Mouse (Mus musculus) limb, embryonic 11.5 days (tissue): Measurements from ENCODE around the gene Sh3bgrl3. TPM values are rescaled to one million over a fixed set of nuclear protein-coding genes. Genes with fewer than 3 reads are reported as not detected.

ENCODE experiments used
- ATAC-seq: fragments of 200-750 bp; cut with Nextera tagmentation; 2 replicates; pipeline ENCODE4 v1.8.0; 2017; ENCODE audit warnings: low read depth; ENCODE audit not compliant: insufficient number of reproducible peaks, low FRiP score, low TSS enrichment
- DNase-seq: peaks from one replicate; pipeline ENCODE4 v3.0.0-alpha.2; 2015; ENCODE audit warnings: low spot score
- H3K27ac ChIP-seq: fragments of 300-500 bp; sonication (generic); replicated peaks from 2 replicates; pipeline ENCODE4 v1.5.1; 2014; ENCODE audit warnings: low read depth, mild to moderate bottlenecking, low read length
- H3K27me3 ChIP-seq: fragments of 300-500 bp; sonication (generic); 2 replicates; pipeline ENCODE4 v1.6.1; 2014; ENCODE audit warnings: mild to moderate bottlenecking, low read length, mixed read lengths; ENCODE audit not compliant: control insufficient read depth, insufficient read depth
- H3K36me3 ChIP-seq: fragments of 300-500 bp; sonication (generic); 2 replicates; pipeline ENCODE4 v1.6.1; 2014; ENCODE audit warnings: mild to moderate bottlenecking, low read length, moderate library complexity, mixed read lengths; ENCODE audit not compliant: control insufficient read depth, insufficient read depth
- H3K4me1 ChIP-seq: fragments of 300-500 bp; sonication (generic); 2 replicates; pipeline ENCODE4 v1.6.1; 2014; ENCODE audit warnings: low read length, mixed read lengths; ENCODE audit not compliant: control insufficient read depth, insufficient read depth
- H3K4me2 ChIP-seq: fragments of 300-500 bp; sonication (generic); 2 replicates; pipeline ENCODE4 v1.6.1; 2014; ENCODE audit warnings: low read depth, mild to moderate bottlenecking, moderate library complexity; ENCODE audit not compliant: severe bottlenecking
- H3K4me3 ChIP-seq: fragments of 300-500 bp; sonication (generic); 2 replicates; pipeline ENCODE4 v1.5.1; 2014; ENCODE audit warnings: low read depth, low read length
- H3K9ac ChIP-seq: fragments of 300-500 bp; sonication (generic); 2 replicates; pipeline ENCODE4 v1.6.1; 2014; ENCODE audit warnings: mild to moderate bottlenecking, low read length
- H3K9me3 ChIP-seq: fragments of 300-500 bp; sonication (generic); 2 replicates; pipeline ENCODE4 v1.6.1; 2016; ENCODE audit warnings: low read length; ENCODE audit not compliant: control insufficient read depth
- WGBS: fragments of 180-500 bp; shearing (Covaris S2); extraction: QIAGEN DNeasy Blood & Tissue Kit; methylation state at CpG from one replicate; pipeline ENCODE4 v1.1.7; 2014; 5-methylcytosine and 5-hydroxymethylcytosine counted together
- polyA plus RNA-seq: library from polyadenylated mRNA; unstranded; fragments of >200 nt; fragmentation: Nextera tagmentation; extraction: Ambion mirVana; gene quantifications from 2 replicates; pipeline ENCODE4 v1.2.1, GENCODE M21; 2014

The Sh3bgrl3 gene
- polyA plus RNA-seq, 1 experiment from 2014 or later: 345 TPM

DNA sequence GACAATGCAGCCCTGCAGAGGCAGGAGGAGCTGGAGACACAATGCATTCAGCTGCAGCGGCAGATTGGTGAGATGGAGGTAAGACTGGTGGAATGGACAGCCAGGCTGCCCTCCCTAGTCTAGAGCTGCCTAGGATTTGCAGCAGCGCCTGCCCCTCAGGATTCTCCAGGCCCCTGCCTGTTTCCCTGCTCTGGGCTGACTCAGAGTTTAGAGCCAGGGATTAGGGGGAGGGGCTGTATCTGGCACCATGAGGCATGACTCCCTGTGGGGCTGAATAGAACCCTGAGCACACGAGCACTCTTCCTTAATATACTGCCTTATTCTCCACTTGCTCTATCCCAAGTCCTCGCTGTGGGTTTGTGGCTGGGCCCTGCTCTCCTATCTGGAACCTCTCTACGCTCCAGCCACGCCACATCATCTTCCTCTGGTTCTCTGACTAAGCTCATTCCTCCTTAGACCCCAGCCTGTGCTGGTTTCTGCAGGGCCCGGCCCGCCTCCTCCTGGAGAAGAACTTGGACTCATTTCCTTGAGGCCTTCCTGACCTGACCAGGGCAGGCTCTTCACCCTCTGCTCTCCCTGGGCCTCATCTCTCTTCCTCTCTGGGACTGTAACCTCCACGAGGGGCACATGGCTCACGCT, 15.1 kb downstream of the Sh3bgrl3 start:
- Histone ChIP-seq H3K4me1 (peaks cover 10% of the 10 kb centered on the region), H3K36me3 (no peaks in the 10 kb centered on the region), H3K9ac (peak overlapping the region; percentile 27; the same call in 1 of the 2 replicates), H3K9me3 (no peaks in the 10 kb centered on the region), H3K4me3 (no peak overlapping the region), H3K27me3 (no peaks in the 10 kb centered on the region), H3K27ac (no peak overlapping the region), H3K4me2 (no peak overlapping the region)
- 56% methylated on average over 10 of the region's 10 CpGs for WGBS
- DNase-seq: no peak
- no peak for ATAC-seq

DNA sequence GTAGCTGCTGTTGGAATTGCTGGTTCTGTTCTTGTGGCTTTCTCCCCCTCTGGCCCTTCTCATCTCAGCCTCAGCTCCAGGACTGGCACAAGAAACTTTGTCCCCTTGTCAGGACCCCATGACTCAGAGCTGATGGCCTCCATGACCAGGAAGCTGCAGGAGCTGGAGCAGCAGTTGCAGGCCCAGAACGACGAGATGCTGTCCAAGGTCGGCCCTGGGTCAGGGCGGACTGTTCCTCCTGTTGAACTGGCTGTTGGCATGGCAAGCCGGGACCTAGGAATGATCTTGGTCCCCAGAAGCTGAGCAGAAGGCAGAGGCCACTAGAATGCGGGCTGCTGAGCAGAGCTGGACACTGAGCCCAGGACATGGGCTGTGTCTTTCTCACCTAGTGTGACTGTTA, 16.2 kb downstream of the Sh3bgrl3 start:
- Histone ChIP-seq H3K4me2 (no peak overlapping the region), H3K4me3 (no peak overlapping the region), H3K27me3 (no peaks in the 10 kb centered on the region), H3K9me3 (no peaks in the 10 kb centered on the region), H3K4me1 (peaks cover 6% of the 10 kb centered on the region), H3K27ac (no peak overlapping the region), H3K9ac (no peak overlapping the region), H3K36me3 (no peaks in the 10 kb centered on the region)
- 71% methylated on average over 6 of the region's 6 CpGs for WGBS
- DNase-seq: no peak
- ATAC-seq: no peak

DNA sequence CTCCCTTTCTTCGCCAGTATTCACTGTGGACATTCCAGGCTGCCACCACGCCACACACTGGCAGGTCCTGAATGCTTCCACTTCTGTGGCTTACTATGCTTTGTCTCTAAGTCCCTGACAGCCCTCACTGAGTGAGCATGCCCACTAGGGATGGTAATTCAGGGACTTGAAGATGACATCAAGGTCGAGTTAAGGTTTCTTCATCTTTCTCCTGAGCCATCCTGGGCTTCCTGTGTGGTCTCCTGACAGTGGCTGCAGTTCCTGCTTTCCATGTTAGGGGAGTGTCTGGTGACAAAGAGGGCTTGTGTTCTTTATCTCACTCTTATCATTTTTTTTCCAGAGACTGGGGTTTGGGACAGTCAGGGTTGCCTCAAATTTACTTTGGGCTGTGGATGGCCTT, 17.9 kb downstream of the Sh3bgrl3 start:
- Histone ChIP-seq H3K4me3 (no peak overlapping the region), H3K4me1 (peaks cover 6% of the 10 kb centered on the region), H3K9me3 (no peaks in the 10 kb centered on the region), H3K36me3 (no peaks in the 10 kb centered on the region), H3K4me2 (no peak overlapping the region), H3K9ac (no peak overlapping the region), H3K27ac (no peak overlapping the region), H3K27me3 (no peaks in the 10 kb centered on the region)
- ATAC-seq (no peak), DNase-seq (no peak)
- WGBS: 64% methylated on average over 3 of the region's 3 CpGs

DNA sequence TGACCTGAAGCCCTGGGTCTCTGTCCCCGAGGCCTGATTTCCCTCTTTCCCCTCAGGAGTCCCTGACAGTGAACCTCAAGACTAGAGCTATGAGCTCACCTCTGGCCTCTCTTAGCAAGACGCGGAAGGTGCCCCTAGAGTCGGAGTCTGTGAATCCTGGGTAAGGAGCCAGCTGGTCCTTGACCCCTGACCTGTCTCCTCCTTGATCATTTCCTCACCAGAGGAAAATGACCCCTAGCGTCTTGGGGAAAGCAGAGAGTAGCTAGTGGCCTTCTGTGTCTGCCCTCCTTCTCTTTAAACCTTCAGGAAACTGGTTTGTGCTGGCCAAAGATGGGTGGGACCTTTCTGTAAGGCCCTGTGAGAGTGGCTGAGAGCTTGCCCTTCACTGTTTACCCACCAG, 20.4 kb downstream of the Sh3bgrl3 start:
- Histone ChIP-seq H3K4me2 (no peak overlapping the region), H3K27ac (no peak overlapping the region), H3K9ac (no peak overlapping the region), H3K4me1 (peaks cover under 1% of the 10 kb centered on the region; the same call in 1 of the 2 replicates), H3K27me3 (no peaks in the 10 kb centered on the region), H3K9me3 (no peaks in the 10 kb centered on the region), H3K36me3 (no peaks in the 10 kb centered on the region), H3K4me3 (no peak overlapping the region)
- ATAC-seq (no peak), DNase-seq (no peak)
- 16% methylated on average over 5 of the region's 5 CpGs for WGBS

DNA sequence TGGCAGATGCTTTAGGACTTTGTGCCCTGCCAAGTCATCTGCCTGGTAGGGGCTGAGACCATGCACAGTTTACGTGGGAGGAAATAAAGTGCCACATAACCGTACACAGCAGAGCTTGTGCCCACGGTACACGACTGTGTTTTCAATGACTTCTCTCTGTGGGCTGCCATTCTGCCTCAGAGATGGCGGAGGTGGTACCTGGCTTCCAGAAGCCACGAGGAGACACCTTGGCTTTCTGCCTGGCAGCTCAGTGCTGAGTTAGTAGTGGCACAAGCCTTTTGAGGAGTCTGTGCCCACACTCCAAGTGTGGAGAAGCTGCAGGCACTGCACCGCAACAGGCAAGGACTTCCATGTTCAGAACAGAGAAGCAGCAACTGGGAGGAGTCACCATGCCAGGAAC, 20.9 kb downstream of the Sh3bgrl3 start:
- H3K27me3 ChIP-seq: no peaks in the 10 kb centered on the region
- H3K4me1 ChIP-seq: no peaks in the 10 kb centered on the region
- no peaks in the 10 kb centered on the region for H3K9me3 ChIP-seq
- H3K4me3 ChIP-seq: no peak overlapping the region
- H3K4me2 ChIP-seq: no peak overlapping the region
- WGBS: 86% methylated on average over 7 of the region's 7 CpGs
- H3K27ac ChIP-seq: no peak overlapping the region
- DNase-seq: no peak
- H3K36me3 ChIP-seq: no peaks in the 10 kb centered on the region
- ATAC-seq: no peak
- no peak overlapping the region for H3K9ac ChIP-seq

DNA sequence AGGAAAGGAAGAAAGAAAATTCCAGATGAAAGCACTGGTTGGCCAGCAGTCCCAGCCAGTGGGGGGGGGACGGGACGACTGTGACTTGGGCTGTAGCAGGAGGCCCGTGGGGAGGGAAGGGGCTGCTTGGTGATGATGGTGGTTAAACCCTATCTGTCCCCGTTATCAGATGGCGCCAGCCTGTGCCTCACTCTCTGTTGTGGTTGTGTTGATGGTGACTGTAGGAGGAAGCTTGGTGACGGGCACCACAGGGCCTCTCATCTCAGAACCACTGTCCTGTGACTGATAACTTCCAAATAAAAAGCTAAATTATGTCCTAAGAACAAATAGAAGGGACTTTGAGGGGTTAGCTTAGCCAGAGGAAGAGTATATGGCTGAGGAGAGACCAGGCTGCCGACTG, 22.5 kb downstream of the Sh3bgrl3 start:
- ATAC-seq (no peak), DNase-seq (no peak)
- H3K27me3 ChIP-seq: no peaks in the 10 kb centered on the region
- no peak overlapping the region for H3K4me3 ChIP-seq
- H3K4me2 ChIP-seq: no peak overlapping the region
- no peak overlapping the region for H3K9ac ChIP-seq
- H3K4me1 ChIP-seq: no peaks in the 10 kb centered on the region
- no peaks in the 10 kb centered on the region for H3K9me3 ChIP-seq
- 82% methylated on average over 7 of the region's 7 CpGs for WGBS
- H3K36me3 ChIP-seq: no peaks in the 10 kb centered on the region
- H3K27ac ChIP-seq: no peak overlapping the region

DNA sequence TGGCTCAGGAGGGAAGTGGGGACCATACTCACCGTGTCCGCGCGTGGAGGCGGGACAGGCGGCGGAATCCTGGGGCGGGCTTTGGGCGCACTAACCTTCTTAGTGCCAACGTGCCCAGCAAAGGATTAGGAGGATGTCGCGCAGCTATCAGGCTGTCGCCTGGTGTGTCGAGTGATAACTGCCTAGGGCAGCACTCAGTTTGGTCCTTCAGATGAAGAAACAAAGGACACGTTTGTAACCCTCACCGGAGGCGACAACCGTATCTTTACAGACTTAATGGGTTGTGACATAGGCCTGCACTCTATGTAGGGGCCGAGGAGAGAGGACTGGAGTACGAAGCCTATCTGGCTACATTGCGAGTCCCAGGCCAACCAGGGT, 25.9 kb downstream of the Sh3bgrl3 start:
- WGBS: 6% methylated on average over 21 of the region's 21 CpGs
- peak; percentile 23; the same call in 1 of the 2 replicates for ATAC-seq
- Histone ChIP-seq H3K4me1 (no peaks in the 10 kb centered on the region), H3K36me3 (no peaks in the 10 kb centered on the region), H3K9ac (peak overlapping the region; percentile 61), H3K4me3 (peak overlapping the region; percentile 55), H3K27ac (no peak overlapping the region), H3K4me2 (peak overlapping the region; percentile 50), H3K9me3 (no peaks in the 10 kb centered on the region), H3K27me3 (no peaks in the 10 kb centered on the region)
- no peak for DNase-seq

DNA sequence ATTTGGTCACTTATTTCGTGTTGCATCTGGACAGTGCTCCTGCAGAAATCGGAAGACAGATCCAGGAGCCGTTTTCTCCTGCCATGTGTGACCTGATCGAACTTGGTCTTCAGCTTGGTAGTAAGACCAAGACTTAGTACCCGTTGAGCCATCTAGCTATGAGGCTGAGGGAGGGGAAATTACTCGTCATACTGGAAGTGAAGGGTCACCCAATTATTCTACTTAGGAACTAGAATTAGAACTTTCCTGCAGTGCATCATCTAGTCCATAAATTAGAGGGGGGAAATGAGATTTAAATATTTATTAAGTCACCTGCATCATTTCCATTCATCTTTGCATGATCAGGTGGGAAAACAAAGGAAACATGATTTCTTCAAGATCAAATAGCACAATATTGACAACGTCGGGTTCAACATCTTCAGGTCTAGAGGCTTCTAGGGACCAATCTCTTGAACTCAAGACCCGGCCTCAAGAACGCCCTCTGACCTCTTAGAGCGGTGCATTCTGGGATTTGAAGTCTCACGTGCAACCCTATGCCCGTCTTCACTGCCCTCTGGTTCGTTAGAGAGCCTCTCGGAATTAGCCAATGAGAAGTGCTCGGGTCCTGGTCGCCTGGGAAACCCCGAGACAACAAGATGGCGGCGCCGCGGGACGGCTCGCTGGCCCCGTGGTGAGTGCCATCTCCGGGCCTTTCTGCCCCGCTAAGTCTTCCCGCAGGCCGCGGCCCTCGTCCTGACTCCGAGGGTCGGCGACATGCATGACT, 26.4 kb downstream of the Sh3bgrl3 start, which contains the start of gene Ubxn11:
Gene Ubxn11 (plus strand): TSS at position 592 of the 763 bp plus-strand sequence.
- no peaks in the 10 kb centered on the region for H3K9me3 ChIP-seq
- peak; percentile 91 for ATAC-seq
- no peaks in the 10 kb centered on the region for H3K27me3 ChIP-seq
- no peak within 1 kb of the TSS for H3K27ac ChIP-seq
- no peaks in the 10 kb centered on the region for H3K4me1 ChIP-seq
- H3K4me3 ChIP-seq: peak within 1 kb of the TSS; percentile 55
- H3K36me3 ChIP-seq: no peaks in the 10 kb centered on the region
- 17% methylated on average over 34 of the region's 34 CpGs for WGBS
- peak within 1 kb of the TSS; percentile 61 for H3K9ac ChIP-seq
- DNase-seq: peak; percentile 90
- peak within 1 kb of the TSS; percentile 50 for H3K4me2 ChIP-seq
